Mouse (Mus musculus) thymus, postnatal 10 days (tissue): Measurements from ENCODE around the gene Rnf224.
A peak's percentile ranks its signal among the peaks of the same experiment; 100 is the strongest.

Experiments
- DNase-seq, 2 experiments: peaks; one replicate each; pipeline ENCODE4 v3.0.0; 2021; ENCODE audit warnings: low spot score in 2 of 2

Rnf224 gene

DNA sequence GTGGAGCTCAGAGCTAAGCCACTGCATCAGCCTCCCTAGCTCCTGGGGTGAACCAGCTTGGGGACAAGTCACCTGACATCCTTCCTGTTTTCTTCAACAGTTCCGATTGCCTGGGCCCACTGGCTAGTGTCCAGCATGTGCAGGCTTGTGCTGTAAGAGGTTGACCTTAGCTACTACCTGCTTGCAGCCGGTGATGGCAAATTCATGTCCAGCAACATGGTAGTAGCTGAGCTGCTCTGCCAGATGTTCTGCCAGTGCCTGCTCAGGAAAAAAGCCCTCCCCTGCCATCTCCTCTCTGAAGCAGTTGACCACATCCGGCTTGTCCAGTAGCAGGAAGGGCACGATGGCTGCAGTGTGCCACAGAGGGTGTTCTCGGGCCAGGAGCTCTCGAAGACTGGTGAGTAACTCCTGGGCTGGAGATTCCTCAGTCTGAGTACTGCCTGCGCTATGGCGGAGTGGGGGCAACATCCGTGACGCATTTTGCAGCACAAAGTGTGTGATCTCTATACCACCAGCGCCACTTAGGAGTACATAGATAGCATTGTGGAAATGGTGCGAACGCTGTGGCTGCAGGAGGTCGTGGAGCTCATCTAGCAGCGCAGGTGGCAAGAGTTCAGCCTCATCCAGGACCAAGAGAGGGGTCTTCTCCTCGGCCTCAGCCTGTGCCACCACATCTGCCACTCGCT is 42.0 kb downstream of the Rnf224 start:
- peak; percentile 32 to 33 for DNase-seq

GRCm38 (mm10) chr2:25194006-25194405 is 42.6 kb downstream of the Rnf224 start:
- DNase-seq, result no peak

- peak; percentile 76 to 79 for DNase-seq
These were observed 43.2 kb downstream of the Rnf224 start for GRCm38 (mm10) chr2:25193330-25193770.

DNA sequence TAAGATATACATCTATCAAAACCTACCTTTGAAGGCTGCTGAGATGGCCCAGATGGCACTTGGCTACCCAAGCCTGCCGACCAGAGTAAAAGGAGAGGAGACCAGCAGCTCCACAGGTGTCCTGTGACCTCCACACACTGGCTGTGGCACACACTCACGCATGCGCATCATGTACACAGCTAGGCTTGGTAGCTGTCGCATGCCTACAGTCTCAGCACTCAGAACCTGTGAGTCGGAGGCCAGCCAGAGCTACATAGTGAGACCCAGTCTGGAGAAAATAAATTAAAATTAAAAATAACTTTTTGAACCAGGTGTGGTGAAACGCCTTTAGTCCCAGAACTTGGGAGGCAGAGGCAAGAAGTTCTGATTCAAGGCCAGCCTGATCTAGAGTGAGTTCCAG is 48.7 kb downstream of the Rnf224 start:
- DNase-seq, result no peak

- DNase-seq, result no peak
These were observed 50.0 kb downstream of the Rnf224 start for GRCm38 (mm10) chr2:25186575-25186930.

DNA sequence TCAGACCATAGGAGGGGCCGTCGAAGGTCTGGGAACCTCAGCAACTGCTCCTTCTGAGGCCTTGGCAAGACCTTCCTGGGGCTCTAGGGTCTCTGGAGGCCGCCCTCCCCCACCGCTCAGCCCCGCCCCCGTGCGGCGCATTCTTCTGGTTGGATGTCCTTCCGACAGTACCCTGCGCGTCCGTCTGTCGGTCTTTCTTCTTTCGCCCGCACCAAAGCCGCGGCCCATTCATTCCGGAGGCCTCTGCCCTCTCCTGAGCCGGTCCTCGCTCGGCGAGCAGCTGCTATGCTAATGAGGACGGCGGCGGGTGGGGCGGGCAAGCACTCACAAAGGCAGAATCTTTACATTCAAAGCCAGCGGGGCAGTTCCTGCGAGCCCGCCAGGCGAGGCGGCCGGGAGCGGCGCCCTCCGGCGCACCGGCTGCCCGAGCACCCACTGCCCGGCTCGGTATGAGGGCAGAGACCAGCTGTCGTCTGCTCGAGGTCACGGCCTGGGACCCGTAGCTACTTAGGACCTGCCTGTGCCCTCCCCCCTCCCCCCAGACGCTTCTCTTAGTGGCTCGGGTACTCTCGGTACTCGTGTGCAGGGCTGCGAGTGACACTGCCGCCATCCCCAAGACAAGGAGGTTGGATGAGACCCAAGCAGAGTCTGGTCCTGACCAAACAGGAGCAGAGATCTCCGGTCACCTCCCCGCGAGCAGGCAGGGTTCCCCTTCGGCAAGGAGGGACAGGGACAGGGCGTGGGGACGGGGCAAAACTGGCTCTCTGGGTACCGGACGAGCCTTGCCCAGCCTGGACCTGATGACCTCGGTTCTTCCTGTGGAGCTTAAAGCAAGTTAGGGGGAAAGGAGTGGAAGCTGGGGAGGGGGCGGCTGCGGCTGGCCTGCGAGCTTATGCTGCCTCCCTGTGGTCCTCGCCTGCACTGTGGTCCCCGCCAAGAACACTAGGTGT is 50.7 kb downstream of the Rnf224 start:
- DNase-seq, result peak in 1 of 2 experiments; percentile 55

DNA sequence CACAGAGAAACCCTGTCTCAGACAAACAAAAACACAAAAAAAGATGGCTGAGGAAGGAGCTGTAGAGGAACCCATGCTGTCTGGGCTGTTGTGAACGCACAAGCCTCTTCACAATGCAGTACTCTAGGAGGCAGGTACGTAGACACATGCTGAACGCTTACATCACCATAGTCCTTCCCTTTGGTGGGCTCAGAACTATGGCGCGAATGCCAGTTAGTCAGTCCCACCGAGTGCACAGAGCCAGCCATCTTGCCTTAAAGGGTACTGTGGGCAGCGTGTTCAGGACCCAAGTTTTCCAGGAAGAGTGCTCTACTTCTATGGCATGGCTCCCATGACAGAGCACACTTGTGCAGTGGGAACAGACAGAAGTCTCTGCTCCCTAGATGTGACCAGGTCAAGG is 52.1 kb downstream of the Rnf224 start:
- DNase-seq, result no peak
